15 mouse cellular contexts compared by ENCODE assay signal in genomic region chr5:6016695-6017094, GRCm38 (mm10).
"Had no signal": no experiment of that assay in that cellular context is flagged by ENCODE, and none has a peak within 500 bp of the region (broad histone marks: within the 10 kb centered on the region; RNA-seq: fewer than 3 reads in every experiment).

No protein-coding gene starts in this region.

- H3K4me2 ChIP-seq: kidney, embryonic 15.5 days; limb, embryonic 12.5 days; liver, embryonic 13.5 days; neural tube, embryonic 15.5 days had no signal

- H3K27me3 ChIP-seq: kidney, embryonic 15.5 days; limb, embryonic 12.5 days; liver, embryonic 13.5 days; neural tube, embryonic 15.5 days had no signal

- ATAC-seq: liver, postnatal 0 days had no signal

- H3K27ac ChIP-seq: kidney, embryonic 15.5 days; limb, embryonic 12.5 days; liver, embryonic 13.5 days; neural tube, embryonic 15.5 days had no signal

- H3K4me3 ChIP-seq: kidney, embryonic 15.5 days; limb, embryonic 12.5 days; liver, embryonic 13.5 days; myocyte; neural tube, embryonic 15.5 days had no signal

- H3K9ac ChIP-seq: kidney, embryonic 15.5 days; limb, embryonic 12.5 days; liver, embryonic 13.5 days; liver, postnatal 0 days; neural tube, embryonic 15.5 days had no signal

- H3K36me3 ChIP-seq: kidney, embryonic 15.5 days; limb, embryonic 12.5 days; liver, embryonic 13.5 days; neural tube, embryonic 15.5 days had no signal

- H3K4me1 ChIP-seq: kidney, embryonic 15.5 days; limb, embryonic 12.5 days; liver, embryonic 13.5 days; neural tube, embryonic 15.5 days had no signal

- DNase-seq: kidney, postnatal 14 days; layer of hippocampus, adult 9-11 months; layer of hippocampus, postnatal 36 days; liver; liver, embryonic 13.5 days; liver, postnatal 0 days; midbrain, embryonic 14.5 days; right cerebral cortex, postnatal 4 days; spleen, adult 18-20 months; thymus, adult 2 months; thymus, postnatal 25 days had no signal

- H3K9me3 ChIP-seq: kidney, embryonic 15.5 days; limb, embryonic 12.5 days; liver, embryonic 13.5 days; neural tube, embryonic 15.5 days had no signal
